Mouse (Mus musculus) limb, embryonic 12.5 days (tissue): ENCODE measurements at regions not wholly inside any gene's neighbourhood (a gene's known extent, or its start where the extent isn't known, plus 50 kb on each side); places are given as distances from the start of the nearest gene placed in this dataset.

ENCODE experiments used
- ATAC-seq: fragments of 200-750 bp; cut with Nextera tagmentation; 2 replicates; pipeline ENCODE4 v1.8.0; 2017; ENCODE audit warnings: low read depth, moderate TSS enrichment; ENCODE audit not compliant: insufficient number of reproducible peaks, insufficient read depth, low FRiP score, low TSS enrichment
- H3K27ac ChIP-seq: fragments of 300-500 bp; sonication (generic); 2 replicates; pipeline ENCODE4 v1.5.1; 2016; ENCODE audit warnings: mild to moderate bottlenecking, moderate library complexity
- H3K27me3 ChIP-seq: fragments of 300-500 bp; sonication (generic); 2 replicates; pipeline ENCODE4 v1.6.1; 2016; ENCODE audit warnings: mild to moderate bottlenecking, moderate library complexity
- H3K36me3 ChIP-seq: fragments of 300-500 bp; sonication (generic); 2 replicates; pipeline ENCODE4 v1.6.1; 2016; ENCODE audit warnings: mild to moderate bottlenecking, moderate library complexity
- H3K4me1 ChIP-seq: fragments of 300-500 bp; sonication (generic); replicated peaks from 2 replicates; pipeline ENCODE4 v1.6.1; 2016
- H3K4me2 ChIP-seq: fragments of 300-500 bp; sonication (generic); 2 replicates; pipeline ENCODE4 v1.6.1; 2016; ENCODE audit warnings: mild to moderate bottlenecking, moderate library complexity
- H3K4me3 ChIP-seq: fragments of 300-500 bp; sonication (generic); replicated peaks from 2 replicates; pipeline ENCODE4 v1.5.1; 2016; ENCODE audit warnings: mild to moderate bottlenecking
- H3K9ac ChIP-seq: fragments of 300-500 bp; sonication (generic); replicated peaks from 2 replicates; pipeline ENCODE4 v1.6.1; 2016; ENCODE audit warnings: mild to moderate bottlenecking, moderate library complexity
- H3K9me3 ChIP-seq: fragments of 300-500 bp; sonication (generic); 2 replicates; pipeline ENCODE4 v1.6.1; 2016; ENCODE audit warnings: mild to moderate bottlenecking, moderate library complexity
- WGBS: fragments of 180-500 bp; shearing (Covaris S2); methylation state at CpG from one replicate; pipeline ENCODE4 v1.1.7; 2016; 5-methylcytosine and 5-hydroxymethylcytosine counted together

- Histone ChIP-seq H3K27ac (no peak overlapping the region), H3K36me3 (no peaks in the 10 kb centered on the region), H3K4me2 (no peak overlapping the region), H3K4me1 (no peaks in the 10 kb centered on the region), H3K9me3 (no peaks in the 10 kb centered on the region), H3K9ac (no peak overlapping the region), H3K4me3 (no peak overlapping the region), H3K27me3 (peaks cover 34% of the 10 kb centered on the region)
- no peak for ATAC-seq
- WGBS = 74% methylated on average over 3 of the region's 3 CpGs
These were observed 397.0 kb downstream of the Meis1 start for GRCm38 (mm10) chr11:18621777-18622176.

- Histone ChIP-seq H3K9me3 (no peaks in the 10 kb centered on the region), H3K27ac (no peak overlapping the region), H3K4me3 (no peak overlapping the region), H3K4me2 (no peak overlapping the region), H3K4me1 (no peaks in the 10 kb centered on the region; the same call in 1 of the 2 replicates), H3K36me3 (no peaks in the 10 kb centered on the region), H3K9ac (no peak overlapping the region), H3K27me3 (peaks cover 60% of the 10 kb centered on the region)
- 80% methylated on average over 6 of the region's 6 CpGs for WGBS
- no peak for ATAC-seq
These were observed 413.9 kb downstream of the Meis1 start for GRCm38 (mm10) chr11:18604836-18605235.

DNA sequence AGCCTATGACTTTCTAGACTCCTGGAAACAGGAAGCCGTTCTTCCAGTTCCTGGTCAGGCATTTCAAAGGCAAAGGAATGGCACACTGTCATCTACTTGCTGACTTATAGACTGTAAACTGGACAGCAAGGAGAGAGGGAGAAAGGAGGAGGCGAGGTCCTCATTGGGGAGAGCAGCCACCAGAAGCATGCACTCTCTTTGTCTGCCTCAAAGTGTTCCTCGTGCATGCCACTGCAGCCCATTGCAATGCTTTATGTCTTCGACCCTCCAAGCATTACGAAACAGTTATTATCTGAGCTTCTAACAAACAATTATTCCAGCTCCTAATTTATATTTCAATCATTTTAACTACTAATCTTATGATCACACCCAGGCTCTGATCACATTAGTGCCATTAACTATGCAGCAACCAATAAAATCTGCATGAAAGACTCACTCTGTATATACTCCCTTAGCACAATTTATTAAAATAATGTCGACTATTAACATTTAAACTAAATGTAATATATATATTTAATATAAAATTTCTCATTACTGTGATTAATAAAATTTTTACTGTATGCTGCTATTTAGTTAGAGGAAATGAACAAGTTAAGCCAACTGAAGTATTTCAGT lies 417.1 kb downstream of the Meis1 start:
- H3K36me3 ChIP-seq = no peaks in the 10 kb centered on the region
- no peak for ATAC-seq

GRCm38 (mm10) chr11:18598349-18598748 lies 420.4 kb downstream of the Meis1 start:
- Histone ChIP-seq H3K4me2 (no peak overlapping the region), H3K9ac (no peak overlapping the region), H3K36me3 (no peaks in the 10 kb centered on the region), H3K4me3 (no peak overlapping the region), H3K27ac (no peak overlapping the region), H3K4me1 (no peaks in the 10 kb centered on the region), H3K9me3 (no peaks in the 10 kb centered on the region), H3K27me3 (peaks cover 25% of the 10 kb centered on the region)
- WGBS = 76% methylated on average over 3 of the region's 3 CpGs
- ATAC-seq = no peak

More for the DNA sequence above, 417.1 kb downstream of the Meis1 start:
- 76% methylated on average over 6 of the region's 6 CpGs for WGBS
- H3K4me1 ChIP-seq = no peaks in the 10 kb centered on the region; the same call in 1 of the 2 replicates
- H3K9me3 ChIP-seq = no peaks in the 10 kb centered on the region
- no peak overlapping the region for H3K4me3 ChIP-seq
- no peak overlapping the region for H3K27ac ChIP-seq
- peaks cover 47% of the 10 kb centered on the region for H3K27me3 ChIP-seq
- H3K4me2 ChIP-seq = no peak overlapping the region
- H3K9ac ChIP-seq = no peak overlapping the region

DNA sequence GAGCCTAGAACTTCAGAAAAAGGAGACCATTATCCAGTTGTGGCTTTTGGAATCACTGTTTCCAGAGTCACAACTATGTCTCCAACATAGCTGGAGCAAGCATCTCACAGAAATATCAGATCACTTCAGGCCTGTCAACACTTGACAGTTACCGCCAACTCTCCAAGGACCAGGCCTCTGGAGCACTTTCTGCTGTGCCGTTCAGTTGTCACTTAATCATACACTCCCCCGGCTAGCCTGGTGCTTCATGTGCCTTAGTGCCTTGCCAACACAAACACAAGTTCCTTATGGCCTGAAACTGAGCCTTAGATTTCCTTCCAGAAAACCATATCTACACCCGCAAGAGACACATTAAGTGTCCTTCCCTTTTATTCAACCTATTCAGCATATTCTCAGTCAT lies 421.8 kb downstream of the Meis1 start:
- no peaks in the 10 kb centered on the region for H3K36me3 ChIP-seq
- H3K9me3 ChIP-seq = no peaks in the 10 kb centered on the region
- peaks cover 17% of the 10 kb centered on the region for H3K27me3 ChIP-seq
- H3K27ac ChIP-seq = no peak overlapping the region
- no peak overlapping the region for H3K9ac ChIP-seq
- 79% methylated on average over 4 of the region's 4 CpGs for WGBS
- no peak overlapping the region for H3K4me3 ChIP-seq
- ATAC-seq = no peak
- H3K4me2 ChIP-seq = no peak overlapping the region
- H3K4me1 ChIP-seq = no peaks in the 10 kb centered on the region

DNA sequence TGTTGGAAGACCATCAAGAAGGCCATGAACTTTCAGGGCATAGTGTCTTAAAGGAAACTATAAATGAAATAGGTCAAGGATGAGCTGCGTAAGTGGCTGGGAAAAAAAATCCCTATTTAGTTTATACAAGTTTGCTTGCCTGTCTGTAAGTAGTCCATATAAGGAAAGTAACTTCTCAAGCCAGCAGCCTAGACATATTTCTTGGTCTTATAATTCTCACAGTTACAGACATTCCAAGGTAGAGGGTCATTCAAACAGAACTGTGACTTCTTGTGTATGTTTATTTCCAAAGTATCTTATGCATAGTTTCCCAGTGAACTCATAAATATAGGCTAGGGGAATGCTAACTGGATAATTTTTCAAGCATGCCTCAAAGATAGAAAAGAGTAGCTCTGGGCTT lies 428.3 kb downstream of the Meis1 start:
- no peak overlapping the region for H3K27ac ChIP-seq
- WGBS = 85% methylated on average over 1 of the region's 1 CpGs
- H3K4me2 ChIP-seq = no peak overlapping the region
- H3K4me1 ChIP-seq = no peaks in the 10 kb centered on the region
- H3K36me3 ChIP-seq = no peaks in the 10 kb centered on the region
- no peaks in the 10 kb centered on the region for H3K9me3 ChIP-seq
- no peak for ATAC-seq
- peaks cover 11% of the 10 kb centered on the region for H3K27me3 ChIP-seq
- no peak overlapping the region for H3K4me3 ChIP-seq
- no peak overlapping the region for H3K9ac ChIP-seq

- Histone ChIP-seq H3K36me3 (no peaks in the 10 kb centered on the region), H3K9me3 (no peaks in the 10 kb centered on the region), H3K27ac (no peak overlapping the region), H3K4me1 (no peaks in the 10 kb centered on the region), H3K4me3 (no peak overlapping the region), H3K4me2 (no peak overlapping the region), H3K27me3 (peaks cover 11% of the 10 kb centered on the region), H3K9ac (no peak overlapping the region)
- WGBS = 37% methylated on average over 3 of the region's 3 CpGs
- ATAC-seq = no peak
These were observed 432.3 kb downstream of the Meis1 start for GRCm38 (mm10) chr11:18586468-18586867.

- ATAC-seq = no peak
These were observed 433.8 kb downstream of the Meis1 start for GRCm38 (mm10) chr11:18585031-18585430.

DNA sequence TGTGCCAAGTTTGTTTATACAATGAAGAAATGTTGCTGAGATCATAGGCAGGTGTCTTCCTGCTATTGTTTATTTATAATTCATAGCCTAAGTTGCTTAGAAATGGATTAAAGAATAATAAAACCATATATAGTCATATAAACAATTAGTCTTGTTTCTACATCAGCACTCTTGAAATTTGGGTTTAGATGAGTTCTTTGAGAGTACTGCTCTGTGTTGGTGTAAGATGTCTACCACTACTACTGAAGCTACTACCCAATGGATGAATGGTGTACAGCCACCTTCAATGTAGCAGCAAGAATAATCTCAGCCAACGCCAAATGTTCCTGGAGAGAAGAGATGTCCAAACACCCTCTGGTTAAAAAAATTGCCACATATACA lies 436.0 kb downstream of the Meis1 start:
- 95% methylated on average over 1 of the region's 1 CpGs for WGBS
- Histone ChIP-seq H3K9me3 (no peaks in the 10 kb centered on the region), H3K27ac (no peak overlapping the region), H3K4me3 (no peak overlapping the region), H3K36me3 (no peaks in the 10 kb centered on the region), H3K9ac (no peak overlapping the region), H3K4me2 (no peak overlapping the region), H3K4me1 (no peaks in the 10 kb centered on the region), H3K27me3 (peaks cover 3% of the 10 kb centered on the region)
- no peak for ATAC-seq

More at GRCm38 (mm10) chr11:18585031-18585430, 433.8 kb downstream of the Meis1 start:
- Histone ChIP-seq H3K36me3 (no peaks in the 10 kb centered on the region), H3K9ac (no peak overlapping the region), H3K27me3 (peaks cover 11% of the 10 kb centered on the region), H3K4me1 (no peaks in the 10 kb centered on the region), H3K4me2 (no peak overlapping the region), H3K4me3 (no peak overlapping the region), H3K27ac (no peak overlapping the region), H3K9me3 (no peaks in the 10 kb centered on the region)
- WGBS = 82% methylated on average over 8 of the region's 8 CpGs

DNA sequence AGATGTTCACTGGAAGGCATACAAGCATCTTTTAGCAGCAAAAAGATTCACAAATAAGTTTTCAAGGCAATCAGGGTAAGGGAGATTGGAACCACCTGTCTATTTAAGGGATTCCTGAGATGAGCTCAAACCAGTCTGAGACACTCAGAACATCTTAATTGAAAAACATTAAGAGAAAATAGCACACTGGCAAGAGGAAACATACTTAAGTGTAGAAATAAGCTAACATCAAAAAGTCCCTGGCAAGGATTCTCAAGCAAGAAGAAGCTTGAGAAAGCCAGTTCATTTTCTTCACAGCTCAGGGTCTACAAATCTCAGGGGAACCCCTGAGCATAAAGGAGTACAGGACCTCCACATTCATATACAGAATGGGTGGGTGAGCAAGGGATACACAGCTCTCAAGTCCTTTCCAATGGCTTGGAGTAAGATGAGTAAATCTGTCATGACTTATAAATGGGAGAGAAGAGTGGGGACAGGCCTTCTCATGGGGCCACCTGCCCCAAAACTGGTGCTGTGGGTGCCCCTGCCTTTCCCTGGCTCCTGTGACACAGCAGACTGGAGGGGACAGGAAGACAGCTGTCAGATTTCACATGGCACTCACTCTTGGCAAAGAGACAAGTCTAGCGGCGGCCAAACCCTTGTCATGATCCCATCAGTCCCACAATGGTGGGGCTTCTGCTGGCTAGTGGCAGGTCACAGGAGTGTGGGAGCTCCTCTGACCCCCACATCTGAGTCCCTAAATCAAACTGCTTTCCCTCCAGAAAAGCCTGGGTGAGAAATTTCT lies 436.6 kb downstream of the Meis1 start:
- Histone ChIP-seq H3K9me3 (no peaks in the 10 kb centered on the region), H3K9ac (no peak overlapping the region), H3K4me2 (no peak overlapping the region), H3K27ac (no peak overlapping the region), H3K4me3 (no peak overlapping the region), H3K36me3 (no peaks in the 10 kb centered on the region), H3K27me3 (peaks cover 3% of the 10 kb centered on the region), H3K4me1 (no peaks in the 10 kb centered on the region)
- ATAC-seq = no peak
- WGBS = 77% methylated on average over 2 of the region's 2 CpGs

DNA sequence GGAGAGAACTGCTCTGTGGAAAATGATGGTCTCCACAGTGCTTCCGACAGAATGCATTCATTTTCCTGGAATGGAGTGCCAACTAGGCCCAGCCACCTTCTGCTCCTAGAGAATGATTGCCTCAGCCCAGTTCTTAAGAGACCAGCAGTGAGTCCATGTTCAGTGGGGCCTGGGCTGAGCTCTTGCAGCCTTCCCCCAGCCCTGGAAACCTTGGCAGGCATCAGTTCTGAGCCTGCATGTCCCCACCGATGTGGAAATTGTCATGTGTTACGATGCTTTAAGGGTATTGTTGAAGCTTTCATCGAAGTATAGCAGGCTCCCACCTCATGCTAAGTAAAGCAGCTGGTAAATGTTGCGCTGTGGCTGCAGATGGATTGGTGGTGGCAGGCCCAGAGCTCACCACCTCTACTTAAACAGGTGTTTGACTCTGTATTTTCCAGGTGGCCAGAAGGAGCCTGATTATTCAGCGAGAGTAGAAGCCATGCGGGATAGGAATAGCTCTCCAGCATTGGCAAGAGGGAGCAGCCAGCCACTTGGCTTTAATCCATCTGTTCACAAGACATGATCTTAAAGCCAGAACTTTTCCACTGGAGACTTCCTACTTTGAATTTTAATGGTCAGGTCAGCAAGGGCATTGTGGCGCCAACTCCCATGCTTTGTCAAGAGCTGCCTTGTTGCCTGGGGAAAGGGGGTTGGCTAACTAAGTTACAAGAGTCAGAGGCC lies 437.5 kb downstream of the Meis1 start:
- H3K36me3 ChIP-seq = no peaks in the 10 kb centered on the region
- H3K4me2 ChIP-seq = no peak overlapping the region
- ATAC-seq = no peak
- WGBS = 86% methylated on average over 8 of the region's 8 CpGs
- H3K4me1 ChIP-seq = no peaks in the 10 kb centered on the region
- H3K27ac ChIP-seq = no peak overlapping the region
- H3K4me3 ChIP-seq = no peak overlapping the region
- no peaks in the 10 kb centered on the region; the same call in 1 of the 2 replicates for H3K27me3 ChIP-seq
- no peaks in the 10 kb centered on the region for H3K9me3 ChIP-seq
- no peak overlapping the region for H3K9ac ChIP-seq
